Mouse (Mus musculus): Measurements from ENCODE around the gene Kif5a.
"Not testable (repeated sequence)": the region's sequence is repeated elsewhere in the genome, so short reads cannot be mapped to it uniquely, and the experiment has no call there.

Kif5a gene

GRCm38 (mm10) chr10:127262548-127263398, at the start of gene Kif5a:
Kif5a (minus strand) TSS chr10:127263348.
- DNase-seq: no peak

GRCm38 (mm10) chr10:127312858-127313257, 49.7 kb upstream of the Kif5a start:
- no peak for DNase-seq

GRCm38 (mm10) chr10:127312356-127312676, 49.2 kb upstream of the Kif5a start:
- DNase-seq: peak; percentile 76 to 90

GRCm38 (mm10) chr10:127311476-127312355, 48.6 kb upstream of the Kif5a start, which contains the start of gene Mars:
Mars (minus strand) TSS chr10:127311786.
- DNase-seq: peak; percentile 95 to 96

GRCm38 (mm10) chr10:127310523-127311475, 47.7 kb upstream of the Kif5a start:
- DNase-seq: peak in 1 of 2 experiments; percentile 48

- DNase-seq: not testable (repeated sequence)
These were observed 46.0 kb upstream of the Kif5a start for GRCm38 (mm10) chr10:127309167-127309566.

GRCm38 (mm10) chr10:127303136-127303535, 40.0 kb upstream of the Kif5a start:
- no peak for DNase-seq

- no peak for DNase-seq
These were observed 37.2 kb upstream of the Kif5a start for GRCm38 (mm10) chr10:127300361-127300760.

- DNase-seq: no peak
These were observed 34.1 kb upstream of the Kif5a start for GRCm38 (mm10) chr10:127297015-127297871.

- DNase-seq: no peak
These were observed 33.0 kb upstream of the Kif5a start for GRCm38 (mm10) chr10:127295986-127296794.

GRCm38 (mm10) chr10:127294895-127295510, 31.9 kb upstream of the Kif5a start:
- DNase-seq: no peak

- no peak for DNase-seq
These were observed 30.5 kb upstream of the Kif5a start for GRCm38 (mm10) chr10:127293590-127294113.

GRCm38 (mm10) chr10:127292987-127293538, 29.9 kb upstream of the Kif5a start:
- DNase-seq: peak; percentile 33 to 51

GRCm38 (mm10) chr10:127291881-127292638, 28.9 kb upstream of the Kif5a start:
- DNase-seq: no peak

GRCm38 (mm10) chr10:127290930-127291880, 28.1 kb upstream of the Kif5a start:
- peak; percentile 70 to 74 for DNase-seq

- DNase-seq: peak; percentile 100
These were observed 27.3 kb upstream of the Kif5a start for GRCm38 (mm10) chr10:127290307-127290929.
